Mouse (Mus musculus): ENCODE measurements around the gene Armh4.
"Not testable (repeated sequence)": the region's sequence is repeated elsewhere in the genome, so short reads cannot be mapped to it uniquely, and the experiment has no call there.

The Armh4 gene

GRCm38 (mm10) chr14:49782715-49783531 lies at the start of gene Armh4:
Gene Armh4 (minus strand): TSS chr14:49783383.
- peak; percentile 66 to 72 for DNase-seq

- DNase-seq: peak; percentile 6 to 33
Measured at GRCm38 (mm10) chr14:49829192-49830171, 46.3 kb upstream of the Armh4 start.

DNA sequence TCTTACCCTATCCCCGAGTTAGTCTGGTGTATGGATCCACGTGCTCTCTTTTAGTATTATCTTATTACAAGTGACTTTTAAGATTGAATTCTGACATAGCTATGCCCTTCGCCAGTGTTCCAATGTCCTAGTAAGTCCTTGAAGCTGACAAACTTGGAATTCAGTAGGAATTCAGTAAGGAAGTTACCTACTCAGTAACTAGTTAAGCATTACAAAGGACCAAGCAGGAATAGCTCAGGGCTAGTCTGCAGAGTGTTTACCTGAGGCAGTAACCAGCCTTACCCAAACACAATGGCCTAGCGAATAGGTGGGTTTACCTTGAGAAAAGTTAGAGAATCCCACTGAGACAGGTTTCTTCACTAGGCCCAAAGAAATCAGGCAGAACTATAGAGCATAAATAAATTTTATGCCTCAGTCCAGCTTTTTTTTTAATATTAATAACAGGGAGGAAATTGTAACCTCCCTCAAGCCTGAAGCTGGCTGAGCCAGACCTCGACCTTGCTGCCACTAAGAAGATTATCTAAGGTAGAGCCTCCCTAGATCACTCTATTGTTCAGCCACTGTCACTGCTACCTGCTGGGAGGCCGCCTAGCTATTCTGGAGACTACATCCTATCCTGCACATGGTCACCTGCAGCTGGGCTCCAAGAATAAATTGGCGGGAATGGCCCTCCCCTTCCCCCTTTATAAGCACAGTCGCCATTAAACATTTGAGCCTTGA lies 36.7 kb upstream of the Armh4 start:
- not testable (repeated sequence) for DNase-seq

GRCm38 (mm10) chr14:49818713-49819208 lies 35.6 kb upstream of the Armh4 start:
- not testable (repeated sequence) for DNase-seq

DNA sequence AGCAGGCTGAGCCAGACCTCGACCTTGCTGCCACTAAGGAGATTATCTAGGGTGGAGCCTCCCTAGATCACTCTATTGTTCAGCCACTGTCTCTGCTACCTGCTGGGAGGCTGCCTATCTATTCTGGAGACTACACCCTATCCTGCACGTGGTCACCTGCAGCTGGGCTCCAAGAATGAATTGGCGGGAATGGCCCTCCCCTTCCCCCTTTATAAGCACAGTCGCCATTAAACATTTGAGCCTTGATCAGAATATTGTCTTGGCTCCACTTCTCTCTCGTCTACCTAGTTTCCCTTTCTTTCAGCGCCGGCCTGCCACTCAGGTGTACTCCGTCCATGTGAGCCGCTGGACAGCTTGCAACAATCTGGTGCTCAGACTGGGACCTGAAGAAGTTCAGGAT lies 29.8 kb upstream of the Armh4 start:
- DNase-seq: not testable (repeated sequence)

- DNase-seq: not testable (repeated sequence)
Measured at GRCm38 (mm10) chr14:49805051-49805450, 21.9 kb upstream of the Armh4 start.

DNA sequence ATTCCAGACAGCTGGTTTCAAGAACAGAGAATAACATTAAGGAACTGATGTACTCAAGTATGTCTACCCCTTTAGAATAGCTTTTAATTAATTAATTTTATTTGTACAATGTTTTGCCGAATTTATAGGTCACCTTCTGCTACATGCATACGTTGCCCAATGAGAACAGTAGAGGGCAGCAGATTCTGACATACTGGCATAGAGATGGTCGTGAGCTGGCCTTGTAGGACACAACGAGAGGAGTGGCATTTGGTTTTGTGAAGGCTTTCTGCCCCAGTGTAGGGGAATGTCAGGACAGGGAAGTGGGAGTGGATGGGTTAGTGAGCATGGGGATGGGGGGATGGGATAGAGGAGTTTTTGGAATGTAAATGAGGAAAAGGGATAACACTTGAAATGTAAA lies 18.3 kb upstream of the Armh4 start:
- no peak for DNase-seq

GRCm38 (mm10) chr14:49793948-49794347 lies 10.8 kb upstream of the Armh4 start:
- no peak for DNase-seq

DNA sequence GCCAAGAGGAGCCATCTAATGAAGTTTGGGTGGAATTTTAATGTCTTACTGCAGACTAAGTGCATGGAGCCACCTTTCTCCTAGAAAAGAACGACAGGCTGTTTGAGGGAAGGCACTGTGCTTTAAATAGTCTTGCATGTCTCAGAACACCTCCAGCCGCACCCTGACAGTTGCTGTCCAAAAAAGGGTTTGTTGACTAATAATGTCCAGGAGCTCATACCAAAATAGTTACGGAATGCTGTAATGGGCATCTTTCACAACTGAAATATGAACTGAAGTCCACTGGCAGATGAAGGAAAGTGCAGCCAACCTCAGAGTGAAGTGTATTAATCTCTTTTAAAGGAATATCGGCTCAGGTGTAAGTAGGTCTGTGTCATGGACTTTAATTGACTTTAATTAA lies 7.4 kb upstream of the Armh4 start:
- DNase-seq: no peak

DNA sequence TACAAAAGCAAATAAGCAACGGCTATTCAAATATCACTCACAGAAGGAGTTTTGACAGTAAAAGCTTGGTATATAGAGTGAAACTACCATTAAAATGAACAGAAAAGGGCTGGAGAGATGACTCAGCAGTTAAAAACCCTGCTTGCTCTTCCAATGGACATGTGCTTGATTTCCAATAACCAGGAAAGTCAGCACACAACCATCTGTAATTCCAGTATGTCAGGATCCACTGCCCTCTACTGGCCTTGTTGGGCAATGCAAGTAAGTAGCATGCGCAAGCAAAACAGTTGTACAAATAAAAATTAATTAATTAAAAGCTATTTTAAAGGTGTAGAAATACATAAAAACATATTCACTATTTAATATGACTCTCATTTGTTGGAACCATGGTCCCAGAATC lies 2.6 kb upstream of the Armh4 start:
- peak in 1 of 2 experiments; percentile 52 for DNase-seq

DNA sequence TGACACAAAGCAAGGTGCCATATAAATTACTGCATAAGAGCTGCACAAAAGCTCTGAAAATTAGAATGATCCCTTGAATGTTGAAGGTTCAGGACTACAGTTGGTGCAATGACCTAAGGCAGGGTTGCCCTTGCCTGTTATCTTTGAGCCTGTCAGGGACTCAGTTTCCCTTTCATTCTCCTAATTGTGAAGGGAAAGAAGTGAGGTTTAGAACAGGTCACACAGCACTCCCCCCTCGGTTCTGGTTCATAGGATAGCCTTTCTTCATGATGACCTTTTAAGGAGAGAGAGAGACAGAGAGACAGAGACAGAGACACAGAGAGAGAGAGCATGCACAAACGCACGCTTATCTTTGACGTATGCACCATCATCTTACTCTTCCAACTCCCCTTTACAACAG lies 683 bp upstream of the Armh4 start:
- DNase-seq: no peak

DNA sequence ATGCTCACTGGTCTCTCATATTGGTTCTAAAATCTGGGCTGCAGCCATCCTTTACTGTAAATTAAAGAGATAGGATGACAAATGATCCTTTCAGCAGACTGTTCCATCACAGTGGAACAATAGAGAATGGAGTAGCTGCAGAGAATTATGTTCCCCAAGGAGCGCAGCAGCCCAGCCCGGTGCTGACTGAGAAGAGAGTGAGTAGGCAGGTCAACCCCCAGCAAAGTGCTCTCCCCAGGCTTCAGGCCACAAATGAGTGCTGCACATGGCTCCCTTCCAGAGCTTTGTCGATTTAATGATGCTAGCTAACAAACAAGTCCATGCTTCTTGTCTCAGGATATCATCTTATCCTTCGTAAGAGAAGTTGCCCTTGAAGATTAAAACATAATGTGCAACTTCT lies 2.8 kb downstream of the Armh4 start:
- no peak for DNase-seq

DNA sequence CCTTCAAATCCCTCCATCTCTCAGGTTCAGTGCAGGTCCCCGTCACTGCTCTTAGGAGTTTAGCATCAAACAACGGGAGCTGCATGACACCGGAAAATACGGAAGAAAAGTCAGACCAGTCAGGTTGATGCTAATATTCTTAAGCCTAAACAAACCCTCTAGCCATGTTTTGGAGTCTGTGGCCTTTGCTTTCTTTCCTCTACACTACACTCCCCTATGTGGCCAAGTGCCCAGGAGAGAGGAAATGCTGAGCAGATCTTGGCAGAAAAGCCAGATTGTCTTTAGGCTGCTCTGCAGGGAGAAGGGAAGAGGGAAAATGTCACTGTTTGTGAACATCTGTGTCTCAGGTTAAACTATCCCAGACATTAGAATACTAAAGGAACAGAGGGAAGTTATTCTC lies 5.6 kb downstream of the Armh4 start:
- not testable (repeated sequence) for DNase-seq

GRCm38 (mm10) chr14:49771746-49772145 lies 11.4 kb downstream of the Armh4 start:
- DNase-seq: no peak

- DNase-seq: no peak
Measured at GRCm38 (mm10) chr14:49766601-49767000, 16.6 kb downstream of the Armh4 start.

DNA sequence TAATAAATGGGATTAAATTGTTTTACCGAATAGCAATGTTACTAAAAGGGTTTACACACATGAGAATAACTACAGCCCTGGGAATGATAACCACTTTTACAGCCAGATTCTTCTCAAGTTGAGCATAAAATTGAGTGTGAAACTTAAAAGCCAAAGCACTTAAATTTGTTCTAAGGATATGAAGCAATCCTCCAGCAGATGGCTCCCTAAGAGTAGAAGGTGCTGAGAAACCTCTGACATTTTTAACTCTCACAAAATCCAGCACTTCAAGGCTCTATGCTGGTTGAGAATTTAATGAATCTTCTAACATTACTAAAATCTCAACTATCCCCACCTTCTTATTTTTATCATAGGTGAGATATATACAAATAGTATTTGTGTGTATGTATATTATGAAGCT lies 27.3 kb downstream of the Armh4 start:
- no peak for DNase-seq

- no peak for DNase-seq
Measured at GRCm38 (mm10) chr14:49752614-49753013, 30.6 kb downstream of the Armh4 start.

DNA sequence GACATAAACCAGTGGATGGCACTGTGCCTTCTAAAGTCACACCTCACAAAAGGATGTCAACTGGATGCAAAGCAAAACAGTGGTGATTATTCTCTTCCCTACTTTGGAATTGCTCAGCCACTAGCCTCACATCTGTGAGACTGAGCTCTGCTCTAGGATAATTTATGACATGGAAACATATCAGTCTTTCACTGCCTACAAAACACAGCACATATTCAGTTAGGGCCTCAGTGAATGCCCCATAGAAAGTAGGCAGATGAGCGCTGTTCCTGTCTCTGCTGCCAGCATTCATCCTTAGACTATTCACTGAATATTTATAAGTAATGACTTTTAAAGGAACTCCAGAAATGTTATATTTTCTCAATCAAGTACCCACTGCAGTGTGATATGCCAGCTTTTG lies 37.3 kb downstream of the Armh4 start:
- no peak for DNase-seq

DNA sequence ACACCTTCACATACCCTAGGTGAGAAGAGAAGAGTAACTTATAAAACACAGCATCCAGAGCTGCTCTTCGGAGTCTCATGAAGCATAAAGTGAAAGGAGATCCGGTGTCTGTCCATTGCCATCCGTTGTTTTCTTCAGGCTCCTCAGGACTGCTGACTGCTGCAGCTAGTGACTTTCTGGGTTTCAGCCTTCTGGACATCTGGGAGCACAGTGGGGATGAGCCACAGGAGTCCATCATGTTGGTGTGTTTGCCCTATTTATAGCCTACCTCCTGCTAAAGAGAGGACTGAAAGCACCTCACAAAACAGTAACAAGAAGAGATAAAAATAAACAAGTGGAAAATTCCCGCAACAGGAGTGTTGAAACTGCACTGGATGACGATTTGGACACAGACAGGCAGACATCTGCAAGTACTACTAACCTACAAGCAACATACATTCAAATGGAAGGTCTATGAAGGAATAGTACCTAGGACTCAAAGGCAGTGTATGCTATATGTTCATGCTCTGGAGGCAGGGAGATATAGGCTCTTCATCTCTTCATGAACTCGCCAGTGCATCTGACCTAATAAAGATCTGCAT lies 39.1 kb downstream of the Armh4 start:
- no peak for DNase-seq

DNA sequence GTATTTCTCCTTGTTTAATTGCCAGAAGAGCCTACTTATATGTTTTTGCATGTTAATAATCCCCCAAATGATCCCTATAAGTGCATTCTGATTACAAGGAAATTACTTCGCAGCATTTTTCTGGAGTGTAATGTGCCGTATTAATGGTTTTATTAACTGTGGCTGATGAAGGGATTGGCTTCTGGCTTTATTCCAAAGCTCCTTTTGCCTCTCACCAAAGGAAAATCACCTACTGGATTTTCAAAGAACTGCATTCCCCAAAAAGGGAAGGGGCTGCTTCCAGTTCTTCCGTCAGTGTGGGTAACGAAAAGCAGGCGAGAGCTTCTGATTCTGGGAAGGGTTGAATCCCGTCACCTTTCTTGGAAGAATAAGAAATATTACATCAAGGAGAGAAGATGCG lies 43.9 kb downstream of the Armh4 start:
- no peak for DNase-seq

DNA sequence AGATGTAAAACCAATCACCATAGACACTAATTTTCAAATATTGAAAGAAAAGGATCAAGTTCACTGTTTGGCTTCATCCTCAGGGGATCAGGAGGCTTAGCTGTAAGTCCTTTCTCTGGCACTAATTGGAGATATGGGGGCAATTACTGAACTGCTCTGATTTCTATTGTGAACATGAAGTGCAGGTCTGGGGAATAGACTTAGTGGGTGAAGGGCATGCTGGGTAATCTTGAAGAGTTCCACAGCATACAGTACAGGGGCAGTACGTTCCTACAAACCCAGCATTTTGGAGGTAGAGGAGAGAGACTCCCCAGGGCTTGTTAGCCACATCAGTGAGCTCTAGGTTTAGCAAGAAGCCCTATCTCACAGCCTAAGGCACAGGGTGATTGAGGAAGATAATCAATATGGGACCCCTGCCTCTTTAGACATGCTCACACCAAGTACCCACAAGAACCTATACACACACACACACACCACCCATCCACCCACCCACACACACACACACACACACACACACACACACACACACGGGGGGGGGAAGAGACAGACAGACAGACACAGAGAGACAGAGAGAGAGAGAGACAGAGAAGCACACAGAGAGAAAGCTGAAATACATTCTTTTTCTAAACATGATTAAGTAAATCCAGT lies 44.6 kb downstream of the Armh4 start:
- no peak for DNase-seq

GRCm38 (mm10) chr14:49733950-49734349 lies 49.2 kb downstream of the Armh4 start:
- DNase-seq: no peak
